Mouse (Mus musculus): Measurements from ENCODE around the gene Ahctf1.
A peak's percentile ranks its signal among the peaks of the same experiment; 100 is the strongest.

The Ahctf1 gene

GRCm38 (mm10) chr1:179804140-179804881 lies 831 bp upstream of the Ahctf1 start:
- DNase-seq (ENCODE audit: low spot score in 2 of 2), result no peak

GRCm38 (mm10) chr1:179802610-179803512 lies 619 bp downstream of the Ahctf1 start, which contains the start of gene Gm10518:
Gene Gm10518, plus strand, starts transcription at chr1:179803376.
- peak; percentile 48 to 54 for DNase-seq (ENCODE audit: low spot score in 2 of 2)

- no peak for DNase-seq (ENCODE audit: low spot score in 2 of 2)
Measured at GRCm38 (mm10) chr1:179798794-179799193, 4.7 kb downstream of the Ahctf1 start.

GRCm38 (mm10) chr1:179787281-179787680 lies 16.2 kb downstream of the Ahctf1 start:
- no peak for DNase-seq (ENCODE audit: low spot score in 2 of 2)

- DNase-seq (ENCODE audit: low spot score in 2 of 2), result no peak
Measured at GRCm38 (mm10) chr1:179785502-179785901, 18.0 kb downstream of the Ahctf1 start.

GRCm38 (mm10) chr1:179784098-179784497 lies 19.4 kb downstream of the Ahctf1 start:
- DNase-seq (ENCODE audit: low spot score in 2 of 2), result no peak

GRCm38 (mm10) chr1:179776831-179777230 lies 26.6 kb downstream of the Ahctf1 start:
- no peak for DNase-seq (ENCODE audit: low spot score in 2 of 2)

GRCm38 (mm10) chr1:179760553-179760952 lies 42.9 kb downstream of the Ahctf1 start:
- no peak for DNase-seq (ENCODE audit: low spot score in 2 of 2)

- no peak for DNase-seq (ENCODE audit: low spot score in 2 of 2)
Measured at GRCm38 (mm10) chr1:179760086-179760485, 43.4 kb downstream of the Ahctf1 start.

- DNase-seq (ENCODE audit: low spot score in 2 of 2), result no peak
Measured at GRCm38 (mm10) chr1:179756477-179756876, 47.0 kb downstream of the Ahctf1 start.

GRCm38 (mm10) chr1:179753006-179753405 lies 50.5 kb downstream of the Ahctf1 start:
- no peak for DNase-seq (ENCODE audit: low spot score in 2 of 2)

- DNase-seq (ENCODE audit: low spot score in 2 of 2), result no peak
Measured at GRCm38 (mm10) chr1:179752276-179752675, 51.2 kb downstream of the Ahctf1 start.

- no peak for DNase-seq (ENCODE audit: low spot score in 2 of 2)
Measured at GRCm38 (mm10) chr1:179745171-179745570, 58.3 kb downstream of the Ahctf1 start, which contains the start of gene Kif28. Gene Kif28, minus strand, starts transcription at chr1:179745271.

GRCm38 (mm10) chr1:179743593-179744193 lies 59.8 kb downstream of the Ahctf1 start:
- DNase-seq (ENCODE audit: low spot score in 2 of 2), result no peak

GRCm38 (mm10) chr1:179736483-179736882 lies 67.0 kb downstream of the Ahctf1 start:
- DNase-seq (ENCODE audit: low spot score in 2 of 2), result no peak

GRCm38 (mm10) chr1:179734500-179735474 lies 68.7 kb downstream of the Ahctf1 start:
- DNase-seq (ENCODE audit: low spot score in 2 of 2), result peak; percentile 51 to 59

GRCm38 (mm10) chr1:179731391-179731790 lies 72.1 kb downstream of the Ahctf1 start:
- DNase-seq (ENCODE audit: low spot score in 2 of 2), result no peak

GRCm38 (mm10) chr1:179728661-179729060 lies 74.8 kb downstream of the Ahctf1 start:
- no peak for DNase-seq (ENCODE audit: low spot score in 2 of 2)

- no peak for DNase-seq (ENCODE audit: low spot score in 2 of 2)
Measured at GRCm38 (mm10) chr1:179722811-179723469, 80.5 kb downstream of the Ahctf1 start.

GRCm38 (mm10) chr1:179715786-179716185 lies 87.7 kb downstream of the Ahctf1 start:
- DNase-seq (ENCODE audit: low spot score in 2 of 2), result no peak
